Mouse (Mus musculus): ENCODE measurements around the gene Pold2. TPM values are rescaled to one million over a fixed set of nuclear protein-coding genes. Genes with fewer than 3 reads are reported as not detected.

The Pold2 gene
- polyA plus RNA-seq, 1 experiment from 2014 or later = 105 TPM

DNA sequence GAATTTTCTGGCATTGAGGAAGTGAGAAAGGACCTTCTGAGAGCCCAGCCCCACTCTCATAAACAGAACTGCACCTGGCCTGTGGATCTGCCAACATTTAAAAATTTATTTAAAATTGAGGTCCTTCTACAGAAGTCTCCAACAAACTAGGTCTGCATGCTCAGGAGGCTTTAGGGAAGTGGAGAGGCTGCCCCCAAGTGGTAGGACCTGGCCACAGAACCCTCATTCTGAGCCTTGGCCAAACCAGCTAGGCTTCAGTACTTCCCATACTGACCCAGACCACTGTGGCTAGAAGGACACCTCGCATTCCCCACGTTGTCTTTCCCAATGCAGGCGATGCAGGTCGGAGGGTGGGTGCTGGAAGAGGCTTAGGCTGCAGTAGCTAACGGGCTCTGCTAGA, 34.5 kb upstream of the Pold2 start:
- 17% methylated on average over 5 of the region's 5 CpGs for WGBS (ENCODE audit: insufficient replicate concordance)
- Histone ChIP-seq H3K36me3 (no peaks in the 10 kb centered on the region), H3K4me3 (no peak overlapping the region), H3K27me3 (replicated peaks) (peaks cover 17% of the 10 kb centered on the region; the same call in 1 of the 2 replicates), H3K4me2 (no peak overlapping the region), H3K27ac (no peak overlapping the region), H3K9me3 (replicated peaks) (no peaks in the 10 kb centered on the region), H3K4me1 (no peaks in the 10 kb centered on the region), H3K9ac (no peak overlapping the region)
- 0 out of 2 replicates have a peak, but pooled peaks have one; percentile 16 for ATAC-seq

DNA sequence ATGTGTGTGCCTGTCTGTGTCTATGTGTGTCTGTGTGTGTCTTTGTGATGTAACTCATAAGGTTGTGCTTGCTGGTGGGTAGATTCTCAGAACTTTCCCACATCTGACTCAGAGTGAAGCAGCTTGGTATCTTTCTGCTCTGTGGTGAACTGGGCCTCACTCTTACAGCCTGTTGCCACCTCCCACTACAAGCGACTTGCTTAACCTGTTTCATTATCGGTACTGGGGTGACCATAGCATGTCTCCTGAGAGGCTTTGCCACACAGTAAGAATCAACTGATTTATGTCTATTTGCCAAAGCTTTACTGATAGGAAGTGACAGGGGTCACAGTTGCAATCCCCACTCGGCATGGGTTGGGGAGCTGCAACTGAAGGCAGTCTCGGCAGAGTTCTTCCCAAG, 30.6 kb upstream of the Pold2 start:
- H3K4me3 ChIP-seq = no peak overlapping the region
- WGBS (ENCODE audit: insufficient replicate concordance) = 61% methylated on average over 4 of the region's 4 CpGs
- no peak overlapping the region for H3K27ac ChIP-seq
- no peaks in the 10 kb centered on the region for H3K36me3 ChIP-seq
- no peak for ATAC-seq
- H3K27me3 ChIP-seq (replicated peaks) = peaks cover 15% of the 10 kb centered on the region
- H3K9me3 ChIP-seq (replicated peaks) = no peaks in the 10 kb centered on the region
- no peak overlapping the region for H3K9ac ChIP-seq
- H3K4me2 ChIP-seq = no peak overlapping the region
- H3K4me1 ChIP-seq = no peaks in the 10 kb centered on the region

DNA sequence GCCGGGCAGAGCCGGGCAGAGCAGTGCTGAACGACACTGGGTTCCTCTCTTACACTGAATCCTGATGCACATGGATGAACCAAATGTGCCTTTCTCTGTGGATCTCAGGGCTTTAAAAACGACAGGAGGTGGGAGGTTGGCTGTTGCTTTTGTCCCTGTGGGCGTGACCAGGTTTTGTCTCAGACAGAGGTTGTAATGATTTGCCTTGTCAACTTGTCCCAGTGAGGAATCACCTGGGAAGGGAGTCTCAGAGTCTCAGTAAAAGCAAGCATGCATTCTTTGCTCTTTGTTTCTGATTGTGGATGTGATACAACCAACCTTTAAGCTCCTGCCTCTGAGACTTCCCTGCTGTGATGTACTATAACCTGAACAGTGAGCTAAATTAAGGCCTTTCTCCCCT, 29.0 kb upstream of the Pold2 start:
- WGBS (ENCODE audit: insufficient replicate concordance) = 60% methylated on average over 5 of the region's 5 CpGs
- H3K27ac ChIP-seq = no peak overlapping the region
- no peak overlapping the region for H3K4me2 ChIP-seq
- no peak for ATAC-seq
- H3K9ac ChIP-seq = no peak overlapping the region
- no peak overlapping the region for H3K4me3 ChIP-seq
- no peaks in the 10 kb centered on the region for H3K9me3 ChIP-seq (replicated peaks)
- no peaks in the 10 kb centered on the region for H3K36me3 ChIP-seq
- H3K4me1 ChIP-seq = peaks cover 5% of the 10 kb centered on the region; the same call in 1 of the 2 replicates
- peaks cover 24% of the 10 kb centered on the region for H3K27me3 ChIP-seq (replicated peaks)

DNA sequence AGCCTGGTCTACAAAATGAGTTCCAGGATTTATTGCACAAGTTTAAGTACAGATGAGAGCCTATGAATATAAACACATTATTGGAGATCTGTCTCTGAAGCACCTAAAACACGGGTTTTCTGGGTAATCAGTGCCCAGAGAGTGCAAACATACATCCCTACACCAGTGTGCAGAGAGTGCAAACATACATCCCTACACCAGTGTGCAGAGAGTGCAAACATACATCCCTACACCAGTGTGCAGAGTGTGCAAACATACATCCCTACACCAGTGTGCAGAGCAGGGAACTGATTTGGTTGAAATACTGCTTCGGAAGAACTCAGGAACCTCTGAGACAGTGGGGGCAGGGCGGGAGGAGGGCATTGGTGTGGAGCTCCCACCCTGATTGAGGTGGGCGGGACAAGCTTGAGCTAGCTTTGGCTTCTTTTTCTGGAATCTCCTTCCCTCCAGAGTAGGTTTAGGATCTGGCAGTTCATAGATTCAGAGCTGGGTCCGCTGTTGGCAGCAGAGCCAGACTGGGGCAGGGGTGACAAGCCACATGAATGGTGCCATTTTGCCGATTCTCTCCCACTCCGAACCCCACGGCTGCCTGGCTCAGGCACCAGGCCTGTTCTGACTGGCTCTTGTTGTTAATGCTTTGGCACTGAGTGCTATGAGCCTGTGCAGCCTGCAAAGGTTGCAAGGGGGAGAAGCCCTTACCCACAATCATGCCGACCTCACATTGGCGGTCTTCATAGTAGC, 27.9 kb upstream of the Pold2 start:
- 76% methylated on average over 10 of the region's 10 CpGs for WGBS (ENCODE audit: insufficient replicate concordance)
- no peak overlapping the region for H3K27ac ChIP-seq
- H3K4me3 ChIP-seq = no peak overlapping the region
- H3K36me3 ChIP-seq = no peaks in the 10 kb centered on the region
- H3K4me1 ChIP-seq = peaks cover 11% of the 10 kb centered on the region; the same call in 1 of the 2 replicates
- no peak overlapping the region for H3K9ac ChIP-seq
- H3K4me2 ChIP-seq = no peak overlapping the region
- peaks cover 36% of the 10 kb centered on the region for H3K27me3 ChIP-seq (replicated peaks)
- no peaks in the 10 kb centered on the region for H3K9me3 ChIP-seq (replicated peaks)
- no peak for ATAC-seq

DNA sequence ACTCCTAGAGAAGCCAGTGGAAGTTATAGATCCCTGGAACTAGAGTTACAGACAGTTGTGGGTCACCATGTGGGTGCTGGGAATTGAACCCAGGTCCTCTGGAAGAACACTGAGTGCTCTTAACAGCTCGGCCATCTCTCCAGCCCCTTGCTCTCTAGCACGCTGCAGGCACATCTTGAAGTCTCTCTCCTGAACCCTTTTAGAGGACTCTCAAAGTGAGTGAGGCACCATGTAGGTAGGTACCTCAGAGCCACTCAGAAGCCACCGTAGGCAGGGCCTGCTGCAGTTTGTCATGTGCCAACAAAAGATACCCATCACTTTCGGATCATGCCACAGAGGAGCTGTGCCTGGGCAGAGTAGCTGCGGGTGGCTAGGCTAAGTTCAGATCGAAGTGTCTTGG, 26.8 kb upstream of the Pold2 start:
- no peak overlapping the region for H3K4me3 ChIP-seq
- no peak overlapping the region for H3K4me2 ChIP-seq
- H3K9ac ChIP-seq = no peak overlapping the region
- peaks cover 47% of the 10 kb centered on the region for H3K27me3 ChIP-seq (replicated peaks)
- H3K36me3 ChIP-seq = no peaks in the 10 kb centered on the region
- peaks cover 11% of the 10 kb centered on the region; the same call in 1 of the 2 replicates for H3K4me1 ChIP-seq
- no peak for ATAC-seq
- H3K27ac ChIP-seq = no peak overlapping the region
- WGBS (ENCODE audit: insufficient replicate concordance) = 75% methylated on average over 6 of the region's 6 CpGs
- no peaks in the 10 kb centered on the region for H3K9me3 ChIP-seq (replicated peaks)

DNA sequence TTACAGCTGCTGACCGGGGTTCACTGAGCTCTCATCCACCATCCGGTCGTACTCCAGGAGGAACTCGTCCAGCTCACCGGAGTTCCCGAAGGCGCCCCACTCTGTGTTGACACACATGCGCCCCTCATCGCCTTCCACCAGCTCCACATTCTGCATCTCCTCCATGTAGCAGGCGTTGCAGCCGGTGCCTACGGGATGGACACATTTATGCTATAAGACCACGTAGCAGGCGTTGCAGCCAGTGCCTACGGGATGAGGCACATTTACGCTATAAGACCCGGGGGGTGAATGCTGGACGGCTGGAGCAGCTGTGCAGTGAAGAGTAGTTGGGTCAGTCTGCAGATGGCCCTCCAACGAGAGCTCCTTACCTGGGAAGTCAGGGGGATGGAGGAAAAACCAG, 26.3 kb upstream of the Pold2 start:
- Histone ChIP-seq H3K9me3 (replicated peaks) (no peaks in the 10 kb centered on the region), H3K4me2 (no peak overlapping the region), H3K4me1 (peaks cover 11% of the 10 kb centered on the region; the same call in 1 of the 2 replicates), H3K9ac (no peak overlapping the region), H3K4me3 (no peak overlapping the region), H3K27ac (no peak overlapping the region), H3K36me3 (no peaks in the 10 kb centered on the region), H3K27me3 (replicated peaks) (peaks cover 52% of the 10 kb centered on the region)
- no peak for ATAC-seq
- WGBS (ENCODE audit: insufficient replicate concordance) = 83% methylated on average over 19 of the region's 19 CpGs

DNA sequence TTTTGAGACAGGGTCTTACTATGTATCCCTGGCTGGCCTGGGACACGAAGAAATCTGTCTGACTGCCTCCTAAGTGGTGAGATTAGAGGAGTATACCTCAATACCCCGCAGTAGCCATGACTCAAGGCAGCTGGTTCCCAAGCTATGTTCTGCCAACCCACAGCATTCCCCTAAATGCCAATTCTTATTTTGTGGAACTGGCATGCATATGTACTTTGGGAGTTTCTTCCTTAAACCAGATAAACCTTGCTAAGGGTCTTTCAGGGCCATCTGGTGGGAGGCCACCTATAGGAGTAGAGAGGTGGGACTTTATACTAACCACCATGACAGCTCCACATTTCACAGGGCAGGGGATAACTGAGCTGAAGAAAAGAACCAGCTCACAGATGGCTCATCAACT, 25.8 kb upstream of the Pold2 start:
- ATAC-seq = no peak
- WGBS (ENCODE audit: insufficient replicate concordance) = 42% methylated on average over 2 of the region's 2 CpGs
- Histone ChIP-seq H3K9ac (no peak overlapping the region), H3K4me2 (no peak overlapping the region), H3K9me3 (replicated peaks) (no peaks in the 10 kb centered on the region), H3K27ac (no peak overlapping the region), H3K27me3 (replicated peaks) (peaks cover 57% of the 10 kb centered on the region), H3K4me1 (peaks cover 13% of the 10 kb centered on the region), H3K36me3 (no peaks in the 10 kb centered on the region), H3K4me3 (no peak overlapping the region)

DNA sequence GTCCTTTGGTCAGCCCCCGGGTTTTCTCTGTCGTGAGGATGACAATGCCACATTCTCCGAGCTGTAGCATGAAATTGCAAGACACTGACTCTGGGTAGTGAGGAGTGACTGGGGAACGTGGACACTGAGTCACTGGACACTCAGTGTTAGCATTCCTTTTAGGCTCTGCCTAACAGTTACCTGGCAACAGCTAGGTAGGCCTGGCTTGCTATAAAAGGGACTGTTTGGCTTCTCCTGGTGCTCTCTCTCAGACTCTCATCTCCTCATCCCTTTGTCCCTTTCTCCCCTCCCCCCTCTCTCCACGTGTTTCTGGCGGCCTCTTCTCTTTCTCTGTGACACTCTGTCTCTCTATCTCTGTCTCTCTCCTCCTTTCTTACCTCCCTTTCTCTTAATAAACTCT, 24.3 kb upstream of the Pold2 start:
- H3K9ac ChIP-seq = peak overlapping the region; percentile 14; the same call in 1 of the 2 replicates
- no peaks in the 10 kb centered on the region for H3K9me3 ChIP-seq (replicated peaks)
- no peaks in the 10 kb centered on the region for H3K36me3 ChIP-seq
- ATAC-seq = no peak
- H3K4me3 ChIP-seq = peak overlapping the region; percentile 26; the same call in 1 of the 2 replicates
- H3K4me1 ChIP-seq = peaks cover 27% of the 10 kb centered on the region
- WGBS (ENCODE audit: insufficient replicate concordance) = 6% methylated on average over 6 of the region's 6 CpGs
- H3K27ac ChIP-seq = no peak overlapping the region
- peaks cover 72% of the 10 kb centered on the region for H3K27me3 ChIP-seq (replicated peaks)
- peak overlapping the region; percentile 55 for H3K4me2 ChIP-seq

DNA sequence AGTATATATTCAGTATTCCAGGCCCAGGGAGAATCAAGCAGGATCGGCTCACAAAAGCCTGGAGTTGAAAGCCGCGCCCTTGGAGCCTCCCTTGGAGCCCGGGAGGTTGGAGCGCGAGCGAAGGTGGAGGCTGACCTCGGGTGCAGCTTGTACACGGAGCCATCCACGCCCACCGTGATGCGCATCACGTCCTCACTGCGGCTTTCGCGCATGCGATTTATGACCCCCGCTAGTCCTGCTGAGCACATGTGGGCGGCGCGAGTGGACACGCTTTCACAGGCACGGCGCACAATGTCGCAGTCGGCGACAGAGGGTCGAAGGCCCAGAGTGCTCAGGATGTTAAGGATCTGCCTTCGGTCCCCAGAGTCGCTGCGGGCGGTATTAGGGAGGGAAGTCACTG, 23.9 kb upstream of the Pold2 start:
- Histone ChIP-seq H3K4me1 (peaks cover 32% of the 10 kb centered on the region), H3K9ac (peak overlapping the region; percentile 14; the same call in 1 of the 2 replicates), H3K4me3 (peak overlapping the region; percentile 26), H3K4me2 (peak overlapping the region; percentile 55), H3K27me3 (replicated peaks) (peaks cover 76% of the 10 kb centered on the region), H3K36me3 (no peaks in the 10 kb centered on the region), H3K9me3 (replicated peaks) (no peaks in the 10 kb centered on the region), H3K27ac (no peak overlapping the region)
- no peak for ATAC-seq
- 7% methylated on average over 32 of the region's 32 CpGs for WGBS (ENCODE audit: insufficient replicate concordance)

DNA sequence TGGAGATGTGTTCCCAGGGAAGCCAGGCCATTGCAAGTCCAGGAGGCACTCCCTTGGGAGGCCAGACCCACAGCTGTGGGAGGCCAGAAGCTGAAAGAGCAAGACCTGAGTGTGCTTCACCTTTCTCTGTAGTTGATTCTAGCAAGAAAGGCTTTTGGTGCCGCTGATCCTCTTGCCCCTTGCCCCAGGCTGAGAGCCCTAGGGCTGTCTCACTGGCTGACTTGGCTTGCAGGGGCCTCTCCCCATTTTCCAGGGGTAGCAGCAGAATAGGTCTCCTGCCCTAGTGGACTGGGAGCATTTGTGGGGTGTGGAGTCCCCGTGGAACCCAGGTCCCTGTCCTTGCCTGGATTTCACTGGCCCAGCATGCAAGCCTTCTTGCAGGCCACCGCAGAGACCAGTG, 23.2 kb upstream of the Pold2 start:
- H3K27me3 ChIP-seq (replicated peaks) = peaks cover 82% of the 10 kb centered on the region
- no peak overlapping the region for H3K9ac ChIP-seq
- H3K4me1 ChIP-seq = peaks cover 35% of the 10 kb centered on the region
- no peak overlapping the region for H3K27ac ChIP-seq
- H3K4me3 ChIP-seq = no peak overlapping the region; the same call in 1 of the 2 replicates
- no peaks in the 10 kb centered on the region for H3K36me3 ChIP-seq
- no peaks in the 10 kb centered on the region for H3K9me3 ChIP-seq (replicated peaks)
- 35% methylated on average over 3 of the region's 3 CpGs for WGBS (ENCODE audit: insufficient replicate concordance)
- ATAC-seq = no peak
- peak overlapping the region; percentile 55 for H3K4me2 ChIP-seq

DNA sequence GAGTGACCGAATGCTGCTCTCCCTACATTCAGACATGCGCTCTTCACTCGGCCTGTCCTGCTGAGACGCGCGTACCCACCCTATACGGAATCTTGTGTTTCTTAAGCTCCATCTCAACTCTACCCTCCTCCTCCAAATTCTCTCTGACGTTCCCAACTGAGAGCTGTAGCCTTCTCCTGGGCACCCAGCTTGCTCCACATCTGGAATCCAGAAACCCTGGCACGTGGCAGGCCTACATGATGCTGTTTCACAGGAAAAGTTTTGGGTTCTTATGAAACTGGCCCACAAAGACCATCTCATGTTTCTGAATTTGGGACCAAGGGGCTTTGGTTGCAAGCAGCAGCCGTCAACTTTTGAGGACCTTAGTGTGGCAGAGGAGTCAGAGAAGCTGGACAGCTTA, 21.2 kb upstream of the Pold2 start:
- WGBS (ENCODE audit: insufficient replicate concordance) = 85% methylated on average over 10 of the region's 10 CpGs
- H3K36me3 ChIP-seq = no peaks in the 10 kb centered on the region
- H3K27ac ChIP-seq = no peak overlapping the region
- no peak for ATAC-seq
- H3K4me2 ChIP-seq = no peak overlapping the region
- no peak overlapping the region for H3K9ac ChIP-seq
- peaks cover 44% of the 10 kb centered on the region for H3K4me1 ChIP-seq
- no peaks in the 10 kb centered on the region for H3K9me3 ChIP-seq (replicated peaks)
- H3K4me3 ChIP-seq = no peak overlapping the region
- peaks cover 90% of the 10 kb centered on the region for H3K27me3 ChIP-seq (replicated peaks)

DNA sequence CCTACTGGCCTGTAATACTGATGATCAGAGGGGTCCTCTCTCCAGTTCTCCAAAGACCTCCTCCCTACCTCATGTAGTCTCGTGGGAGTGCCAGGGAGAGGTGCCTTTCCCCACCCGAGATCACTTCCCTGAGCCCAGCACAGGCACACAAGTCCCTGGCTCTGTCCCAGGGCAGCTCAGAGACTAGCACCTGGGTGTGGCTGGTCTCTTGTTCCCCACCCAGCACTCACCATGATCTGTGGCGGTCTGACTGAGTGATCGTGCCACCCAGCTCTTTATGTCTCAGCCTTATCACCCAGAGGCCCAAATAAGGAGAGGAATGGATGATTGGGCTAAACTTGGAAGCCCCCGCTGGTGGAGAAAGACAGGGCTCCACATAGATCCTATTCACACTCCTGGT, 20.4 kb upstream of the Pold2 start, which contains the start of gene Myl7:
TSS of gene Myl7 (minus strand) at position 252 of the 400 bp plus-strand sequence.
- peak within 1 kb of the TSS; percentile 34 for H3K4me2 ChIP-seq
- 21% methylated on average over 5 of the region's 5 CpGs for WGBS (ENCODE audit: insufficient replicate concordance)
- ATAC-seq = peak; percentile 66; the same call in 1 of the 2 replicates
- H3K27me3 ChIP-seq (replicated peaks) = peaks cover 82% of the 10 kb centered on the region
- no peak within 1 kb of the TSS for H3K27ac ChIP-seq
- H3K36me3 ChIP-seq = no peaks in the 10 kb centered on the region
- H3K4me3 ChIP-seq = no peak within 1 kb of the TSS
- no peaks in the 10 kb centered on the region for H3K9me3 ChIP-seq (replicated peaks)
- peak within 1 kb of the TSS; percentile 45 for H3K9ac ChIP-seq
- peaks cover 52% of the 10 kb centered on the region for H3K4me1 ChIP-seq
